Mouse (Mus musculus) ovary, postnatal 36 days (tissue): ENCODE measurements around the gene Gm5072.
"Not testable (repeated sequence)": the region's sequence is repeated elsewhere in the genome, so short reads cannot be mapped to it uniquely, and the experiment has no call there.

ENCODE experiments used
- DNase-seq: peaks from one replicate; pipeline ENCODE4 v3.0.0; 2022; ENCODE audit warnings: low spot score, mixed read lengths

Gm5072 gene

DNA sequence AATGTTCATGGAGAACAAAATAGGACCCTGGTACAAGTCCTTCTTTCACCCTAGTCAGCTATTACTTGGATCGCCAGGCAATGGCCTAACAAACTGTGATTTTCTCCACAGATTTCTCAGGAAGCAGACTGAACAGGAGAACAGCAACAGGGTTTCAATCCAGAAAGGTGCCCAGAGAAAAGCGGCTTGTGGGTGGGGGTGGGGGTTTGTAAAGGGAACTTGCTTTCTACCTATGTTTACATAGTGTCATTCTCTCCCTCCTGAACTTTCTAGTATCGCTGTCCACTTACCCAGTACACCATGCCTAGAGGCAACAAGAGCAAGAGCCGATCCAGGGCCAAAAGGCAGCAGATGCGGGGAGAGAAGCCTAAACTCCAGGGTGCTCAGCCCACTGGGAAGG lies at the start of gene Gm5072:
Gene Gm5072, plus strand, starts transcription at position 301 of the 400 bp plus-strand sequence.
- DNase-seq, result not testable (repeated sequence)
